Mouse (Mus musculus) embryo, embryonic 9.5 days (tissue): ENCODE results near the gene Dlg3.

Experiments used
- DNase-seq: peaks from one replicate; pipeline ENCODE4 v3.0.0-alpha.2; 2017; ENCODE audit errors: extremely low spot score

The Dlg3 gene

DNA sequence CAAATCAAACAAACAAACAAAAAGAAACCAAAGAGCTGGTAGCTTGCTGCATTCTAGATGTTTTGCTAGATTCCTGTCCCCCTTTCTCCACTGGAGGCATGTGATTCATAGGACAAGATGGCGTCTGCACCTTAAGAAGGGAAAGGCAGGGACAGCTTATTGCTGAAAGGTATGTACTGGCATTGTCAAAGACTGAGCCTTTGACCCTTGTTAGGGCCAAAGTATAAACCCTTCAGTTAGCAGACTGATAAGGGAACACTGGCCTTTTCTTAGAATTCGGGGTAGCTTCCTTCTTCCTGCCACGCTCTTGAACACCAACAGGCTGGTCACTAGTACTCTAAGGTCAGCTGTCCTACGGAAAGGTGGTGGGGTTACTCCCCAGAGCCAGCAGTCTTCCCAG lies 29.8 kb downstream of the Dlg3 start:
- no peak for DNase-seq

DNA sequence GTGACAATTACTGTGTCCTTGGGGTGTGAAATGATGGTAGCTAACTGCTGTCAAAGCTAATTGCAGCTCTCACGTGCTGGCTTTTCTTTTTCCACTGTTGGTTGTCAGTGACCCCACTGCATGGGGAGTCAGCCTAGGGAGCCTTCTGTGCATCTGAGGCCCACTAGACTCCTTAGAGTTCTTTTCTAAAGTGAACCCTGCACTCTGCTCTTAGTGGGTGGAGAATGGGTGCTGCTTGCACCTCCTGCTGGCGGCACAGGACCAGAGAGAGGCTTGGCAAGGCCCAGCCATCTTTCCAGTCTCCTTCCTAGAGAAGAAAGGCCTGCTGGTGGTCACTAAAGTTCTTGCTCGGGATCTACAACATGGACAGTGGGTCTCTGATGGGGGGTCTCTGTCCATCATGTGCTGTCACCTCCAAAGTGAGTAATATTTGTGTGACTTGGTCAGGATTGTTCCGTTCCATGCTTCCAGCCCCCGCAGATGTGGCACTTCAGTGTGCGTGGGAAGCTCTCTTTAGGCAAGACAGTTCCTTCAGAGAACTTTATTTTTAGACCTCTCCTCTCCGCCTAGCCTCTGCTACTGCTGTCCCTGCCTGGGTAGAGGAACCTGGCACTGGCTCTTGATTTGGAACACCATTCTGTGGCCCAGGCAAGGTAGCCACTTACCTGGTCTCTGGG lies 30.5 kb downstream of the Dlg3 start:
- no peak for DNase-seq

DNA sequence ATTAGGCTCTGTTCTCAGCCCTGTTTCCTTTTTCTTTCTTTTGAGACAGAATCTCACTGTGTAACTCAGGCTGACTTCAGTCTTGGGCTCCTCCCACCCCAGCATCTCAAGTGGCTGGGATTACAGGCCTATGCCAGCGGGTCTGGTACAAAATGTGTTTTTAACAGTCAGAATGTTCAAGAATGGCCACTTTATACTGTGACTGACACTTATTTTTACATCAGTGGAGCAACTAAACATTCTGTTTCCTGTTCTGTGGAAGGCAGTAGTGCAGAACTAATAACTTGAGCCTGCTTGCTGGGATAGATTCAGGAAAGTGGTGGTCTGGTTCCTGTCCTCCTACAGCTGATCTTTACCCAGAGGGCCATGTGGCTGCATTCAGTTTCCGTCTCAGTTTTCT lies 33.1 kb downstream of the Dlg3 start:
- no peak for DNase-seq

DNA sequence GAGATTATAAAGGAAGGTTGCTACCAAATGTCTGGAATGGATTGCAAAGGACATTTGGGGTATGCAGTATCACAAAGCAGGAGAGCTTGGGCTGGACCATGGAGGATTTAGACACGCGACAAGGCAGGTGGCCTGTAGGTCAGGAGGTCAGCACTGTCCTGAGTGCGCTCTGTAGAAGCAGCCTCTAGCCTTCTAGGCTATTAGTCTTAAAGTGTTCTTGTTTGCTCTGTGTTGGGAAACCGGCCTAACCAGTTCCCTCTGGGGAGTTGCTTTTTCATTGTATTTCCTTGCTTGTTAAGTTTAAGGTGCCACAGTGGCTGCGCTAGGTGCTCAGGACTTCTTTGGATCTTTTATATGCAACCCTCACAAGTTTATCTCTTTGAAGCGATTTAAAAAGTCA lies 34.5 kb downstream of the Dlg3 start:
- DNase-seq: no peak

DNA sequence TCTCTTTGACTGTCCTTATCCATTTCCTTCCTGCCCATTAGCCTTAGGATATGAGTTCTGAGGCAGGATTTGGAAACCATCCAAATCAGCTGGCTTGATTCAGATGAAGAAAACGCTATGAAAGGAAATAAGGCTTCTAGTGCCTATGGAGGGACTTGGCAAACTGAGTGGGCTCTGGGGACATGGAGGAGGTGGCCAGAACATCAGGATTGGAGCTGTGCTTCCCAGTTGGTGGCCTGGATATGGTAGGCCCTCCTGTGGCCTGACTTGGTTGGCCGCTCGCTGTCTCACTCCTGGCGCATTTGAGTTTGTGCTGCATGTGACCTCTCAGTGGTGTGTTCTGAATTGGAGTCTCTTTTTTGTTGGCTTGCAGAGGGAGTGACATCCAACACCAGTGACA lies 43.6 kb downstream of the Dlg3 start:
- DNase-seq: no peak

DNA sequence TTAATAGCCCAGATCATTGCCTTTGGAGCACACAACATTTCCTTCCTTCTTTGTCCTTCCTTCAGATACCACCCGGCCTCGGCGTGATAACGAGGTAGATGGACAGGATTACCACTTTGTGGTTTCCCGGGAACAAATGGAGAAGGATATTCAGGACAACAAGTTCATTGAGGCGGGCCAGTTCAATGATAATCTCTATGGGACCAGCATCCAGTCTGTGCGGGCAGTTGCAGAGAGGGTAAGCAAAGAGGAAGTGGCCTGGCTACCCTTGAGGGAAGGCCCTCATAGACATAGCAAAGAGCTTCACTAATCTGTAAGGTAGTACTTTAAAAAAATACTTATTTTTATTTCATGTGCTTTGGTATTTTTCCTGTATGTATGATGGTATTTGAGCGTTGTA lies 46.6 kb downstream of the Dlg3 start:
- DNase-seq: no peak

DNA sequence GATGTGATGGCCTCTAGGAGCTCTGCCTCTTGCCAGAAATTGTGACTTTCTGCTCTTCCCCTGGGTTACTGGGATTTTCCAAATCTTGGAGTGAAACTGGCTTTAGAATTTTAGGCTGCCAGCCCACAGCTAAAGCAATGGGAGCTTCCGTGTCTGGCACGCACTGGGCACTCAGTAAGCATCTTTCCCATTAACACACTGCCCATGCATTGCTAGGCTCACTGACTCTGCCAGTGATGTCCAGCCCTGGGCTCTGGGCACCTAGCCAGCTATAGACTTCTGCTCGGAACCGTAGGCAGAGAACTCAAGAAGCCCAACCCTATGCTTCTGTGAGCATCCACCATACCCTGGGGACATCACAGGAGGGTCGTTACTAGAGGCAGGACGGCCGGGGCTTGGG lies 48.2 kb downstream of the Dlg3 start:
- no peak for DNase-seq

DNA sequence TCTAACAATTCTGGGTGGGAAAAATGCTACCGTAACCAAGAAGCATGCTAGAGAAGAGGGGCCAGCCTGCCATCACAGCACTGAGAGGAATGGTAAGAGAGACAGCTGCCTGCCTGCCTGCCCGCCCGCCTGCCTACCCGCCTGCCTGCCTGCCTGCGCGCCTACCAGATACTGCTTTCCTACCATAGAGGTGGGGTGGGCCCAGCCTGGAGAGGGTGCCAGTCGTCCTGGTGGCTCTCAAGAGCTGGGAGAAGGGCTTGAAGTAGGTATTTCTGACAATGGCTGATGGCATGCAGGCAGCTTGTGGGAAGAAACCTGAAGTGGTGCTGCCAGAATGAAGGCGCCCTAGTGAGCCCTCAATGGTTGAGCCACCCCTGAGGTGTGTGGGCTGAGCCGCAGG lies 51.2 kb downstream of the Dlg3 start:
- DNase-seq: no peak

DNA sequence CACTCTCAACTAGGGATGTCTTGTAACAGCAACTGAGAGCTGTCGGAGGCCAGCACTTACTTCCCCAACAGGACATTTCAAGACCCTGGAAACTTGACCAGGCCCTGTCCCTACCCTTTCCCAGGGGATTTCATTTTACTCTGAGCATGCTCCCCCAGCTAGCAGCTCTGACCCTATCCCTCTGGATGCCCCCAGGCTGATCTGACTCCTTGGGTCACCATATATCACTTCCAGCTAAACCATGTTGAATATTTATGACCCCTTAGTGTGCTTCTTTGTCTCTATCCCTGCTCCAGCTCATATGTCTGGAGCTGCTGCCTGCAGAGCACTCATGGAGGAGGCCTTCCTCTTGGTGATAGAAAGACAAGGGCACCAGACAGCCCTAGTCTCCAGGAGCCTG lies 53.6 kb downstream of the Dlg3 start:
- DNase-seq: no peak

DNA sequence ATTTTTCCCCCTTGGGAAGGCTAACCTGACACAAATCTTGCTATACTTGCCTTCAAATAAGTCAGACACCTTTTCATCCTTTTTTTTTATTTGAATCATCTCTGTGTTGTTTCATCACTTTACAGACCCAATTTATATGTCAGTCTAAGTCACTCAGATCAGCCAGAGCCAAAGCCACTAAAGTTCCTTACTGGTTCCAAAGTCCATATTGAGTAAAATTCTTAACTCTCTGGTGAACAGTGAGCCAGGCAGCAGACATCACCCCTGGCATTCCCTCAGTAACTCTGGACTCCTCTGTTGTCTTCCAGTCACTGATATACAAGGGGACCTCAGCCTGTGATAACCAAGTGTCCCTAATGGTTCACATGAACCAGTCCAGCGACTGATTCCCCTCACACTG lies 58.0 kb downstream of the Dlg3 start:
- DNase-seq: no peak

DNA sequence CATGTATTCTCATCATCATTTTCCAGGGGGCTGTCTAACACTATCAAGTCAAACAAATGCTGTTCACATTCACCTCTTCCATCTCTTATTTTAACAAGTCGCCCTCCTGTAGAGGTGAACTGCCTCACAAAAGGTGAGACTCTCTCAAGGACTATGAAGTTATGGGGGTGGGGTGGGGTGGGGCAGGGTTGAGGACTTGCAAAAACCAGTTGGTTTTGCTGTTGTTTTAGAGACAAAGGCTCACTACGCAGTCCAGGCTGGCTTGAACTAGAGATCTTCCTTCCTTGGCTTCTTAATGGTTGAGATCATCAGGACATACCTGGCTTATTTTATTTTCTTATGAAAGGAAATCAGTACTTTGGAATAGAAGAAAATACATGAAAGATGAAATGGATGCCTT lies 65.3 kb downstream of the Dlg3 start:
- DNase-seq: no peak

DNA sequence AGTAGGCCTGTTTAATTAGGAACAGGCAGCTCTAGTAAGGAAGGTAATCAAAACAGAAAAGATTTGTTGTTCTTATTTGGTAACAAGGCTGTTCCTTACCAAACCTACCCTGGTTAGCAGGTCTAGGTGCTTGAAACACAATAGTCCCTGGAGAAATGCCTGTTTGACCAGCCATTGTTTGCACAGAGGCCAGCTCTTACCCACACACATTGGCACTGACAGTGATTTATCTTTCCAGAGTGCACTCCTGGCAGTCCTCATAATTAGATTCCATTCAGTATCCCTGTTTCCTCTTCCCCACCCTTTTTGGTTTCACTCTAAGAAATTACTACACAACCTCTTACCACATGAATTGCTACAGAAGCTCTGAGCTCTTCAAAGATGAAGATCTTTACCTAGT lies 71.7 kb downstream of the Dlg3 start:
- no peak for DNase-seq
